Comparison of ENCODE assay signal across 8 mouse cellular contexts in genomic region chr9:22387901-22388300, GRCm38 (mm10). TPM values are rescaled to one million over a fixed set of nuclear protein-coding genes. Genes with fewer than 3 reads are reported as not detected.
DNase-seq lines count a peak whose midpoint lies in the region; ATAC-seq and TF ChIP-seq lines count a peak whose summit lies in the region.

No protein-coding gene starts in this region.

- peak overlapping the region; percentile 95; the same call in 1 of the 2 replicates for H3K9ac ChIP-seq in ES-E14 (ENCODE audit: insufficient read depth, low read depth, low read length, poor library complexity, severe bottlenecking)

- H3K4me1 ChIP-seq in heart, embryonic 10.5 days, result peaks cover 31% of the 10 kb centered on the region
- peaks cover 6 to 15% of the 10 kb centered on the region in 2 experiments; a peak in 3 of 4 replicates for H3K4me1 ChIP-seq in ES-E14 (ENCODE audit: control insufficient read depth in 2 of 2, insufficient read depth in 2 of 2, low read length in 2 of 2, poor library complexity in 1 of 2)
- peaks cover 27% of the 10 kb centered on the region for H3K4me1 ChIP-seq in hindbrain, embryonic 10.5 days (replicated peaks)

- in situ Hi-C loops in ES-E14 (cut with MboI; ENCODE audit: low sequenced_read_pairs in 2 of 2, unreplicated experiment in 2 of 2), result no loop called here

- peak overlapping the region; percentile 88 for H3K4me3 ChIP-seq in heart, embryonic 10.5 days
- peak overlapping the region; percentile 80 to 92 for H3K4me3 ChIP-seq in ES-E14 (ENCODE audit: insufficient read depth in 1 of 2, low read depth in 1 of 2, low read length in 2 of 2, poor library complexity in 1 of 2, severe bottlenecking in 1 of 2)
- peak overlapping the region; percentile 92 for H3K4me3 ChIP-seq in hindbrain, embryonic 10.5 days
- H3K4me3 ChIP-seq in macrophage (ENCODE audit: inconsistent target), result peak overlapping the region; percentile 72

- H3K36me3 ChIP-seq in heart, embryonic 10.5 days, result peaks cover 6% of the 10 kb centered on the region; the same call in 1 of the 2 replicates
- H3K36me3 ChIP-seq in ES-E14 (ENCODE audit: control insufficient read depth, insufficient read depth, low read length, poor library complexity, severe bottlenecking), result no peaks in the 10 kb centered on the region; the same call in 1 of the 2 replicates
- peaks cover 27% of the 10 kb centered on the region for H3K36me3 ChIP-seq in hindbrain, embryonic 10.5 days
- H3K36me3 ChIP-seq in macrophage (ENCODE audit: inconsistent target), result no peaks in the 10 kb centered on the region

- peak overlapping the region; percentile 96 for H3K27ac ChIP-seq in heart, embryonic 10.5 days
- peak overlapping the region; percentile 94; the same call in 1 of the 2 replicates for H3K27ac ChIP-seq in ES-E14 (ENCODE audit: insufficient read depth, low read depth, low read length, poor library complexity, severe bottlenecking)
- peak overlapping the region; percentile 98 for H3K27ac ChIP-seq in hindbrain, embryonic 10.5 days
- peak overlapping the region; percentile 63 for H3K27ac ChIP-seq in macrophage

- peaks cover 57% of the 10 kb centered on the region for H3K79me2 ChIP-seq in macrophage (ENCODE audit: inconsistent target)

- WGBS in heart, embryonic 10.5 days, result 24% methylated on average over 6 of the region's 6 CpGs
- WGBS in hindbrain, embryonic 10.5 days, result 29% methylated on average over 6 of the region's 6 CpGs
- under 1% methylated on average over 6 of the region's 6 CpGs for WGBS in macrophage (ENCODE audit: missing documents)

- ATAC-seq in cerebellum, adult (ENCODE audit: insufficient number of reproducible peaks, low FRiP score, low TSS enrichment), result no peak

- H3K9me3 ChIP-seq in heart, embryonic 10.5 days, result no peaks in the 10 kb centered on the region
- H3K9me3 ChIP-seq in ES-E14 (ENCODE audit: control insufficient read depth, insufficient read depth, low read depth, low read length), result no peaks in the 10 kb centered on the region
- H3K9me3 ChIP-seq in hindbrain, embryonic 10.5 days, result no peaks in the 10 kb centered on the region

- DNase-seq in heart, embryonic 10.5 days (ENCODE audit: low spot score), result no peak
- DNase-seq in heart, adult 18-20 months, result no peak
- DNase-seq in ES-E14 (ENCODE audit: low read depth, low spot score), result no peak
- no peak for DNase-seq in hindbrain, embryonic 10.5 days (ENCODE audit: low spot score)
- DNase-seq in left cerebral cortex, adult 18-20 months (ENCODE audit: low spot score in 2 of 2), result no peak
- no peak for DNase-seq in thymus, postnatal 10 days (ENCODE audit: low spot score in 2 of 2)

- H3K27me3 ChIP-seq in heart, embryonic 10.5 days (ENCODE audit: insufficient read depth, poor library complexity, severe bottlenecking), result no peaks in the 10 kb centered on the region
- no peaks in the 10 kb centered on the region for H3K27me3 ChIP-seq in hindbrain, embryonic 10.5 days (ENCODE audit: insufficient read depth, poor library complexity, severe bottlenecking)

TF ChIP-seq in ES-E14, 5 proteins besides CTCF, POLR2A, EP300 and RAD21:
- TF ChIP-seq MAFK (IDR thresholded peaks at IDR 0.05; ENCODE audit: insufficient read depth, low read depth, low read length) (no peak), ZC3H11A (IDR thresholded peaks at IDR 0.05; ENCODE audit: borderline replicate concordance, low read depth, low read length) (no peak), CHD2 (IDR thresholded peaks at IDR 0.05; ENCODE audit: low read depth, low read length) (no peak), HCFC1 (IDR thresholded peaks at IDR 0.05; ENCODE audit: borderline replicate concordance, insufficient read depth, low read length) (no peak), ZNF384 (IDR thresholded peaks at IDR 0.05; ENCODE audit: low read depth, low read length) (no peak)

RNA-seq across cellular contexts. Expression of gene Anln, which starts 1.1 kb away (rescaled TPM):
- 45.7 and 56.3 TPM in 2 replicates for polyA plus RNA-seq in heart, embryonic 10.5 days (2016; fragmentation: Nextera tagmentation; extraction: Ambion mirVana)
- 1 to 10 TPM; 1.6 TPM for total RNA-seq in heart, adult 18-20 months (2021)
- 155 and 168 TPM in 2 replicates for total RNA-seq in ES-E14 (2012; rRNA removed)
- 31.4 and 39.4 TPM in 2 replicates for polyA plus RNA-seq in hindbrain, embryonic 10.5 days (2016; fragmentation: Nextera tagmentation; extraction: Ambion mirVana)
- total RNA-seq in macrophage (2018; cell fraction: chromatin; rRNA removed), result 10 to 100 TPM in 5 of 26 experiments, 1 to 10 TPM in 20, under 1 TPM in 1; 0.43 to 26.8 (median 5.1) TPM
- total RNA-seq in macrophage (2018; cell fraction: cytosol; rRNA removed), result 1 to 10 TPM in 22 of 26 experiments, under 1 TPM in 4; 0.56 to 7.0 (median 2.0) TPM
- 10 to 100 TPM in 1 of 26 experiments, 1 to 10 TPM in 22, under 1 TPM in 3; 0.83 to 21.4 (median 2.7) TPM for total RNA-seq in macrophage (2018; cell fraction: nucleus; rRNA removed)
- polyA plus RNA-seq in macrophage (2018), result 0.66 to 6.4 TPM (median 4.6 TPM) in 3 replicates
- 10 to 100 TPM; 11.7 to 13.7 TPM for total RNA-seq in left cerebral cortex, adult 18-20 months (2021)

RNA-seq across cellular contexts. Expression of gene 9530077C05Rik, which starts 23.4 kb away (rescaled TPM):
- polyA plus RNA-seq in heart, embryonic 10.5 days (2016; fragmentation: Nextera tagmentation; extraction: Ambion mirVana), result 3.3 and 4.6 TPM in 2 replicates
- under 1 TPM; 0.30 to 0.31 TPM for total RNA-seq in heart, adult 18-20 months (2021)
- total RNA-seq in ES-E14 (2012; rRNA removed), result 2.2 and 2.5 TPM in 2 replicates
- 9.3 and 9.4 TPM in 2 replicates for polyA plus RNA-seq in hindbrain, embryonic 10.5 days (2016; fragmentation: Nextera tagmentation; extraction: Ambion mirVana)
- total RNA-seq in macrophage (2018; cell fraction: chromatin; rRNA removed), result under 1 TPM in 2 of 26 experiments, not detected in 24; 0.16 to 0.45 TPM
- not detected for total RNA-seq in macrophage (2018; cell fraction: cytosol; rRNA removed)
- total RNA-seq in macrophage (2018; cell fraction: nucleus; rRNA removed), result under 1 TPM in 2 of 26 experiments, not detected in 24; 0.20 to 0.30 TPM
- polyA plus RNA-seq in macrophage (2018), result 0.04 TPM in 1 of 3 replicates, not detected in the others
- 1 to 10 TPM; 7.4 to 9.8 TPM for total RNA-seq in left cerebral cortex, adult 18-20 months (2021)

Comparison
In these comparisons a context has a peak if more than half of its experiments do, and no peak if none do; other contexts are left out.
1. RNA of gene Anln, which starts 1.1 kb away (total RNA-seq): 155 to 168 TPM in ES-E14; 11.7 to 13.7 TPM in left cerebral cortex, adult 18-20 months and 1.6 TPM in heart, adult 18-20 months; every median in the first group is over 10 times any median in the second.
2. Peak in every context shown above with its lines, with median percentiles within 50 percentile points of each other: H3K27ac ChIP-seq and H3K4me3 ChIP-seq.